Mouse (Mus musculus): ENCODE measurements at regions not wholly inside any gene's neighbourhood (a gene's known extent, or its start where the extent isn't known, plus 50 kb on each side); places are given as distances from the start of the nearest gene placed in this dataset.
A peak's percentile ranks its signal among the peaks of the same experiment; 100 is the strongest.

DNA sequence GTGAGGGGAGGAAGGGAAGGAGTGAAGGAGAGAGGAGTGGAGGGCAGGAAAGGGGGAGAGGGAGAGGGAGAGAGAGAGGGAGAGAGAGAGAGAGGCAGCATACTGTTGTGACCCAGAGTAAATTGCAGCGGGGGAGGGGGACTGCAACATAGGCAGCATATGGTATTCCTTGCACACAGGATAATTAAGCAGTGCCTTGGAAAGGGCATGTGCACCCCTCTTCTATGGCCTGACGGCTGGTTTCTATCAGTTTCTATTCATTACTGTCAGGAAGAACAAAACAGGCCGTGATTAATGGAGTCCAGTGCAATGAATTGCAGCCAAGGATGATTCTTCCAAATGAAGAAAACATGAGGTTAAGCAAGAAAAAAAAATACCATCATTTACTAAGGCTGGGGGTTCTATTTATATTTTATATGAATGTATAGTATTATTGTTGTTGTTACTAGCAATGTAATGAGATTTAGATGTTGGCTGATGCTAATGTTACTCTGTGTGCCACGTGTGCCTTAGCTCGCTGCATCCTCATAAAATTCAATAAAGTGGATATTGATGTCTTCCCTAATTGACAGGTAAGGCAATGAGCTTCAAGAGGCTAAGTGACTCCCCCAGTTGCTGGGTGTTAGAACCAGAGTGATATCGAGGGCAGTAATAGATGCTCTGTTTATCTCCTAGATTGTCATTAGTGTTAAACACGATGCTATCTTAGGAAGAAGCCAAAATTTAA lies 181.3 kb downstream of the Gm19935 start:
- no peak overlapping the region for H3K27ac ChIP-seq (replicated peaks in 1 of 2; ENCODE audit: control insufficient read depth in 1 of 2, insufficient read depth in 1 of 2, low read depth in 2 of 2, low read length in 2 of 2)
- peaks cover 0 to 3% of the 10 kb centered on the region in 2 experiments; a peak in 1 of 4 replicates for H3K4me1 ChIP-seq (ENCODE audit: control insufficient read depth in 2 of 2, insufficient read depth in 2 of 2, low read length in 2 of 2)
- no peak overlapping the region for H3K9ac ChIP-seq (ENCODE audit: low read length)
- no peaks in the 10 kb centered on the region for H3K36me3 ChIP-seq (ENCODE audit: control insufficient read depth, insufficient read depth, low read length)
- no peak overlapping the region for H3K4me3 ChIP-seq (ENCODE audit: control insufficient read depth in 1 of 2, insufficient read depth in 1 of 2, low read depth in 1 of 2, low read length in 2 of 2)
- WGBS: 63% methylated on average over 7 of the region's 7 CpGs
- no peaks in the 10 kb centered on the region for H3K9me3 ChIP-seq (ENCODE audit: control insufficient read depth, low read length)
- no peaks in the 10 kb centered on the region for H3K27me3 ChIP-seq (ENCODE audit: control insufficient read depth, insufficient read depth, low read length)
- H3K4me2 ChIP-seq (ENCODE audit: low read length): no peak overlapping the region
- no peak for ATAC-seq (ENCODE audit: insufficient number of reproducible peaks, insufficient read depth, low FRiP score, low read depth)

DNA sequence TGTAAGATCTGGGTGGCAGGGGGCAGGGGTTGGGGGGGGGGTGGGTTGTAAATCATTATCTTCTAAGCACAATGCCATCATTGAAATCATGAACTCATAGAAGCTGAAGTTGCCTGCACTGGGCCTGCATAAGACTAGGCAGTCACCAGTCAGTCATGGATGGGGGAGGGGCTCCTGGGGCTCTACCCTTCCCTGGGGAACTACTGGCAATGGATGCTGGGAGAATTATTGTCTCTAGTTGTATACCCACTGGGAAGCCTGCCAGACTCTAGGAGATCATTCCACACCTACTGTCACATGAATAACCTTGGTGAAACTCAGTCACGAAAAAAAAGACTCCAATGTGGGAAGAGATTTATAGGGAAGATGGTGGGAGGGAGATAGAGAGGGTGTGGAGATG lies 186.4 kb downstream of the Gm19935 start:
- no peak for ATAC-seq (ENCODE audit: insufficient number of reproducible peaks, insufficient read depth, low FRiP score, low read depth)
- 40% methylated on average over 1 of the region's 1 CpGs for WGBS

DNA sequence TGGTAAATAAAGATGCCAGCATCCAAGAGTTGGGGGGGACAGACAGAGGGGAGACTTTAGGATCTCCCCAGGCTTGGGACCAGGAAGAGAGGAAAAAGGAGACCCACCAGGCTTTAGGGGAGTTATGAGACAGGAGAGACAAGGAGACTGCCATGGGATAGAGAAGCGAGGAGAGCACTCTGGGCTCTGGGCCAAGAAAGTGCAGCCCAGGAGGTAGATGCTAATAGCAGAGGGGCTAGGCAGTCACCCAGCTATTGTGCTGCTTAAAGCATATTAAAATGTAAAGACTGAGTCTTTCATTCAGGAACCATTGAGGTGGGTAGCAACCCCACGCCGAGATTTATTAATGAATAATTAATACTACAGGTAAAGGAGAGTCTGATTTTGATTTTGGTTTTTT lies 208.8 kb downstream of the Gm19935 start:
- Histone ChIP-seq H3K9me3 (ENCODE audit: control insufficient read depth, low read length) (no peaks in the 10 kb centered on the region), H3K9ac (ENCODE audit: low read length) (no peak overlapping the region), H3K4me2 (ENCODE audit: low read length) (no peak overlapping the region), H3K4me1 (ENCODE audit: control insufficient read depth in 2 of 2, insufficient read depth in 2 of 2, low read length in 2 of 2) (peaks cover 0 to 2% of the 10 kb centered on the region in 2 experiments; a peak in 2 of 4 replicates), H3K27ac (replicated peaks in 1 of 2; ENCODE audit: control insufficient read depth in 1 of 2, insufficient read depth in 1 of 2, low read depth in 2 of 2, low read length in 2 of 2) (no peak overlapping the region), H3K36me3 (ENCODE audit: control insufficient read depth, insufficient read depth, low read length) (no peaks in the 10 kb centered on the region), H3K27me3 (ENCODE audit: control insufficient read depth, insufficient read depth, low read length) (no peaks in the 10 kb centered on the region), H3K4me3 (ENCODE audit: control insufficient read depth in 1 of 2, insufficient read depth in 1 of 2, low read depth in 1 of 2, low read length in 2 of 2) (no peak overlapping the region)
- no peak for ATAC-seq (ENCODE audit: insufficient number of reproducible peaks, insufficient read depth, low FRiP score, low read depth)
- WGBS: 50% methylated on average over 3 of the region's 3 CpGs

More for the DNA sequence above, 186.4 kb downstream of the Gm19935 start:
- Histone ChIP-seq H3K4me2 (ENCODE audit: low read length) (no peak overlapping the region), H3K36me3 (ENCODE audit: control insufficient read depth, insufficient read depth, low read length) (no peaks in the 10 kb centered on the region), H3K27me3 (ENCODE audit: control insufficient read depth, insufficient read depth, low read length) (no peaks in the 10 kb centered on the region), H3K4me1 (ENCODE audit: control insufficient read depth in 2 of 2, insufficient read depth in 2 of 2, low read length in 2 of 2) (peaks cover 0 to 5% of the 10 kb centered on the region in 2 experiments; a peak in 1 of 4 replicates), H3K4me3 (ENCODE audit: control insufficient read depth in 1 of 2, insufficient read depth in 1 of 2, low read depth in 1 of 2, low read length in 2 of 2) (no peak overlapping the region), H3K9me3 (ENCODE audit: control insufficient read depth, low read length) (no peaks in the 10 kb centered on the region), H3K27ac (replicated peaks in 1 of 2; ENCODE audit: control insufficient read depth in 1 of 2, insufficient read depth in 1 of 2, low read depth in 2 of 2, low read length in 2 of 2) (peak overlapping the region in 1 of 2 experiments; percentile 68; a peak in 3 of 4 replicates), H3K9ac (ENCODE audit: low read length) (no peak overlapping the region)

DNA sequence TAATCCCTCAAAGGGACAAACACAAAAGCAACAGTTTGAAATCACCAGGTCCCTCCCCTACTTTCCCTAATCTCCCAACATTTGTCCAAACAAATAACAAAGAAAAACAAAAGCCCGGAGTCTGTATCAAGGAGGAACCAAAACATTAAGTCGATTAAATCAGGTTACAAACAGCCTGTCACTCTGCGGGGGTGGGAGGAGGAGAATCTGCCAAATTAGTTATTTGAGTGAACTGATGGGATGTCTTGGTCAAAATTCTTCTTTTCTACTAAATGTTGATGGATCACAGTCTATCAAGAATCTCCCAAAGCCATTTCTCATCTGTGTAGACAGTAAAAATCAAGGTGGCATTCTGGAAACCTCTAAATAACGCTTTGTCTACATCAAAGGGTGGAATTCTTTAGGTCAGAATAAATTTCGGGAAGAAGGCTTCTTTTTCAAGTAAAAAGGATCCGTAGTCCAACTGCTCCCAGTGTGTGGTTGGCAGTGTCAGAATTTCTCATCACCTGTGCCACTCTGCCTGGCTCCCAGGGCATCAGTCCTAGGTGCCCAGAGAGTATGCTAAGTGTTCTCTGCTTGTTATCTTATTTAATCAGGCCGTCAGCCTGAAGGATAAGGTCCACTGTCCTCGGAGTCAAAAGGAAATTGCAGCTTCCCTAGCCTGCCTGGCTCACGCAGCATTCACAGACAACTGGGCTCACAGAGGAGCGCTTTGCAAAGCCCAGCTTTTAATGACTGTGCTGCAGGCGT lies 216.1 kb downstream of the Gm19935 start:
- WGBS: 21% methylated on average over 11 of the region's 11 CpGs
- Histone ChIP-seq H3K36me3 (ENCODE audit: control insufficient read depth, insufficient read depth, low read length) (no peaks in the 10 kb centered on the region), H3K27me3 (ENCODE audit: control insufficient read depth, insufficient read depth, low read length) (no peaks in the 10 kb centered on the region), H3K27ac (replicated peaks in 1 of 2; ENCODE audit: control insufficient read depth in 1 of 2, insufficient read depth in 1 of 2, low read depth in 2 of 2, low read length in 2 of 2) (no peak overlapping the region), H3K4me1 (ENCODE audit: control insufficient read depth in 2 of 2, insufficient read depth in 2 of 2, low read length in 2 of 2) (no peaks in the 10 kb centered on the region), H3K9ac (ENCODE audit: low read length) (no peak overlapping the region), H3K9me3 (ENCODE audit: control insufficient read depth, low read length) (no peaks in the 10 kb centered on the region), H3K4me2 (ENCODE audit: low read length) (no peak overlapping the region), H3K4me3 (ENCODE audit: control insufficient read depth in 1 of 2, insufficient read depth in 1 of 2, low read depth in 1 of 2, low read length in 2 of 2) (no peak overlapping the region)
- ATAC-seq (ENCODE audit: insufficient number of reproducible peaks, insufficient read depth, low FRiP score, low read depth): no peak

DNA sequence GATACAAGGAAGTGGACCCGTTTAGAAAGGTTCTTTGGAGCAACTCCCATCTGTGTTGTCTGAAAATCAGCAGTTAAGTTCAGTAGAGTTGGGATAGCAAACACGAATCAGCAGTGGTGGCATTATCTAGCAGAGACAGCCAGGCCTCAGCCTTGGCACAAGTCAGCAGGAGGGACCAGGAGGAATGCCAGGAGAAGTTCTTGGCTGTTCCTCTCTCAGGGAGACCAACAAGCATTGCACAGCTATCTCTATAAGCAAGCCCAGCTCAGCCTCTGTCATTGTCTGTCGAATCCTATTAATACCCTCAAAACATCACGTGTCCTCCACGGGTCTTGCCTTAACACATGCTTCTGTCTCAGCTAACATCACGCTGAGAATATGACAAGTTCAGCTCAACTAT lies 219.8 kb downstream of the Gm19935 start:
- no peak for ATAC-seq (ENCODE audit: insufficient number of reproducible peaks, insufficient read depth, low FRiP score, low read depth)
- no peaks in the 10 kb centered on the region for H3K4me1 ChIP-seq (ENCODE audit: control insufficient read depth in 2 of 2, insufficient read depth in 2 of 2, low read length in 2 of 2)
- H3K9ac ChIP-seq (ENCODE audit: low read length): no peak overlapping the region
- H3K9me3 ChIP-seq (ENCODE audit: control insufficient read depth, low read length): no peaks in the 10 kb centered on the region
- no peak overlapping the region for H3K27ac ChIP-seq (replicated peaks in 1 of 2; ENCODE audit: control insufficient read depth in 1 of 2, insufficient read depth in 1 of 2, low read depth in 2 of 2, low read length in 2 of 2)
- H3K4me3 ChIP-seq (ENCODE audit: control insufficient read depth in 1 of 2, insufficient read depth in 1 of 2, low read depth in 1 of 2, low read length in 2 of 2): no peak overlapping the region
- no peaks in the 10 kb centered on the region for H3K27me3 ChIP-seq (ENCODE audit: control insufficient read depth, insufficient read depth, low read length)
- WGBS: 71% methylated on average over 6 of the region's 6 CpGs
- H3K36me3 ChIP-seq (ENCODE audit: control insufficient read depth, insufficient read depth, low read length): no peaks in the 10 kb centered on the region
- H3K4me2 ChIP-seq (ENCODE audit: low read length): no peak overlapping the region

DNA sequence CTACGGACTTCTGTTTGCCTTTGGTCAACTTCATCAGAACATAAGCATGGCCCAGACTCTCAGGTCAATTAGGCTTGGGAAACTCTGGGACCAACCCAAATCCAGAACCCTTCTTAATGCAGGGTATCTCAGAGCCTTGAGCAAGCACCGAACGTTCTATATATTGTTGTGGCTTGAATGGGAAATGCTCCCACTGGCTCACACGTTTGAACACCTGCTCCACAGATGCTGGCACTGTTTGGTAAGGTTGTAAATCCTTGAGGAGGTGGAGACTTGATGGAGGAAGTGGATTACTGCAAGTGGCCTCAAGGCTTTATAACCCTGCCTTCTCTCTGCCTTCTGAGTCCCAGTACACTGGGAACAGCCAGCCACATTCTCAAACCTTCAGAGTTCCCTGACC lies 231.3 kb upstream of the Tox3 start:
- Histone ChIP-seq H3K27me3 (ENCODE audit: control insufficient read depth, insufficient read depth, low read length) (no peaks in the 10 kb centered on the region), H3K27ac (replicated peaks in 1 of 2; ENCODE audit: control insufficient read depth in 1 of 2, insufficient read depth in 1 of 2, low read depth in 2 of 2, low read length in 2 of 2) (no peak overlapping the region), H3K4me2 (ENCODE audit: low read length) (no peak overlapping the region), H3K4me1 (ENCODE audit: control insufficient read depth in 2 of 2, insufficient read depth in 2 of 2, low read length in 2 of 2) (no peaks in the 10 kb centered on the region), H3K9ac (ENCODE audit: low read length) (no peak overlapping the region), H3K36me3 (ENCODE audit: control insufficient read depth, insufficient read depth, low read length) (no peaks in the 10 kb centered on the region), H3K9me3 (ENCODE audit: control insufficient read depth, low read length) (no peaks in the 10 kb centered on the region), H3K4me3 (ENCODE audit: control insufficient read depth in 1 of 2, insufficient read depth in 1 of 2, low read depth in 1 of 2, low read length in 2 of 2) (no peak overlapping the region)
- WGBS: 82% methylated on average over 4 of the region's 4 CpGs
- ATAC-seq (ENCODE audit: insufficient number of reproducible peaks, insufficient read depth, low FRiP score, low read depth): no peak

DNA sequence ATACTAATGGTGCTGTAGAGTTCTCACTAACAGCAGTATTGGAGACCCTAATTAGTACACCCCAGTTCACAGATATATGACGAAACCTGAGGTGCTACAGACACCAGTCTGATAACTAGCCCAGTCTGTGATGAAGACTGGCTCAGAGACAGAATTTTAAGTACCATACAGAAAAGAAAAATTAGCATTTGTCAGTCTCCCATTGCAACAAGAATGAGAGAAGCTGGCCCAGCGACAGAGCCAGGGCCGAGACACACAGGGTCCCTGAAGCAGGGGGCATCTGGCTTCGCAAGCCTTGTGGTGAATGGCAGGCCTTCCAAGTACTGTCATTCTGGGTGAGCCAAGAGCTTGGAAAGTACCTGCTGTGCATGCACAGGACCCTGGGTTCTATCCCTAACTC lies 228.8 kb upstream of the Tox3 start:
- no peaks in the 10 kb centered on the region for H3K36me3 ChIP-seq (ENCODE audit: control insufficient read depth, insufficient read depth, low read length)
- H3K4me3 ChIP-seq (ENCODE audit: control insufficient read depth in 1 of 2, insufficient read depth in 1 of 2, low read depth in 1 of 2, low read length in 2 of 2): no peak overlapping the region
- H3K9ac ChIP-seq (ENCODE audit: low read length): no peak overlapping the region
- no peaks in the 10 kb centered on the region for H3K27me3 ChIP-seq (ENCODE audit: control insufficient read depth, insufficient read depth, low read length)
- no peak overlapping the region for H3K4me2 ChIP-seq (ENCODE audit: low read length)
- no peaks in the 10 kb centered on the region for H3K4me1 ChIP-seq (ENCODE audit: control insufficient read depth in 2 of 2, insufficient read depth in 2 of 2, low read length in 2 of 2)
- H3K27ac ChIP-seq (replicated peaks in 1 of 2; ENCODE audit: control insufficient read depth in 1 of 2, insufficient read depth in 1 of 2, low read depth in 2 of 2, low read length in 2 of 2): no peak overlapping the region
- no peak for ATAC-seq (ENCODE audit: insufficient number of reproducible peaks, insufficient read depth, low FRiP score, low read depth)
- WGBS: 87% methylated on average over 4 of the region's 4 CpGs
- H3K9me3 ChIP-seq (ENCODE audit: control insufficient read depth, low read length): no peaks in the 10 kb centered on the region
